Mouse (Mus musculus): ENCODE results near the gene Xdh. TPM values are rescaled to one million over a fixed set of nuclear protein-coding genes. Genes with fewer than 3 reads are reported as not detected.
A peak's percentile ranks its signal among the peaks of the same experiment; 100 is the strongest.

Gene Xdh
- total and polyA plus RNA-seq, 3 experiments = 2.0 to 14.5 TPM; not detected in 1

DNA sequence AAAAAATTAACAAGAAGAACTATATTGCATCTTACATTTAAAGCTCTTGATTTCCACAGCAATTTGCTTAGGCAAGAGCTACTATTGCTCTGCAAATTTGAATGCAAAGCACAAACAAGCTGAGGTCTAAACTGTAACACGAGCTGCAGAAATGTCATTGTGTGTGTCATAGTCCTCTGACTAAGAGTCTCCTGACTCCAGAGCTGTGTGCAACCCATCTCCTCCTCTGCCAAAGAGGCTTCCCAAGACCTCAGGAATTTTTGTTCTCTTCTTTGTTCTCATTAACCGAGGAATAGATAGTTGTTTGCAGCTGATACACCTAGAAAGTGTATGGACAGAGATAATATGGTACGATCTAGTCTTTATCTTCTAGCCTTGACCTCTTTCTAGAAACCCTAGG lies 8.2 kb downstream of the Xdh start:
- Histone ChIP-seq H3K36me3 (ENCODE audit: control insufficient read depth in 1 of 2, insufficient read depth in 2 of 2, low read length in 2 of 2) (peaks cover 0 to 2% of the 10 kb centered on the region in 2 experiments; a peak in 1 of 4 replicates), H3K4me3 (ENCODE audit: control insufficient read depth in 1 of 2, insufficient read depth in 1 of 2, low read depth in 2 of 2, low read length in 2 of 2) (peak overlapping the region in 1 of 2 experiments; percentile 5; a peak in 2 of 4 replicates), H3K27ac (ENCODE audit: control insufficient read depth, low read depth, low read length) (no peak overlapping the region), H3K9ac (ENCODE audit: control insufficient read depth, low read depth, low read length, poor library complexity, severe bottlenecking) (no peak overlapping the region), H3K9me3 (replicated peaks; ENCODE audit: insufficient read depth, low read length) (no peaks in the 10 kb centered on the region), H3K79me2 (ENCODE audit: control insufficient read depth, insufficient read depth, low read length, poor library complexity) (no peaks in the 10 kb centered on the region), H3K4me1 (ENCODE audit: control insufficient read depth in 1 of 2, insufficient read depth in 2 of 2, low read length in 2 of 2) (peaks cover 0 to 3% of the 10 kb centered on the region in 2 experiments; a peak in 1 of 4 replicates), H3K27me3 (ENCODE audit: control insufficient read depth in 1 of 2, insufficient read depth in 2 of 2, low read length in 2 of 2) (0 out of 4 replicates have a peak, but pooled peaks cover 0 to 2% of the 10 kb centered on the region in 2 experiments)
- TF ChIP-seq E2F4 (IDR thresholded peaks at IDR 0.05; ENCODE audit: borderline replicate concordance, low read depth, low read length) (no peak), HCFC1 (IDR thresholded peaks at IDR 0.05; ENCODE audit: low read depth, low read length) (no peak), ZC3H11A (IDR thresholded peaks at IDR 0.05; ENCODE audit: low read depth, low read length) (no peak), MYB (IDR thresholded peaks at IDR 0.05; ENCODE audit: low read depth, low read length) (no peak), JUND (IDR thresholded peaks at IDR 0.05; ENCODE audit: low read depth, low read length) (no peak), UBTF (IDR thresholded peaks at IDR 0.05; ENCODE audit: borderline replicate concordance, insufficient read depth, low read depth, low read length) (no peak)
- no peak for DNase-seq (ENCODE audit: low read depth, low spot score)

DNA sequence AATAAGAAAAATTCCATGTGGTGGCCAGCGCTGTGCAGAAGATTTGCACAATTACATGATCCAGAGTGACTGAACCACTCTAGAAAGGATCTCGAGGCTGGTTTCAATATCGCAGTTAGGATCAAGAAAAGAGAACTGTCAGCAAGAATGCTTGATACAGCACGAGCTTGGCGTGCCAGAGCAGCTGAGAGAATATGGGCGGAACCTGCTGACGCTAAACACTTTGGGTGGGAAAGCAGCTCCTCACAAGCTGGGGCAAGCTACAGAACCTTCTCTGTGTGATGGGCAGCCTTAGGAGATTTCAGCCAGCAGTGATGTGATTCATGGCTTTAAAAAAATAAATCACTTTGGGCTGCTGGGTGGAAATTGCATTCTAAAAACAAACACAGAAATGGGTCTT lies 12.9 kb downstream of the Xdh start:
- TF ChIP-seq UBTF (IDR thresholded peaks at IDR 0.05; ENCODE audit: borderline replicate concordance, insufficient read depth, low read depth, low read length) (no peak), BHLHE40 (IDR thresholded peaks at IDR 0.05; ENCODE audit: borderline replicate concordance, low read depth, low read length) (no peak), POLR2AphosphoS5 (IDR thresholded peaks at IDR 0.05; ENCODE audit: borderline replicate concordance, low read depth, low read length) (no peak), ZKSCAN1 (IDR thresholded peaks at IDR 0.05; ENCODE audit: low read depth, low read length) (no peak), E2F4 (IDR thresholded peaks at IDR 0.05; ENCODE audit: borderline replicate concordance, low read depth, low read length) (no peak), MAX (IDR thresholded peaks at IDR 0.05; ENCODE audit: low read length) (no peak), MAFK (IDR thresholded peaks at IDR 0.05; ENCODE audit: borderline replicate concordance, low read depth, low read length) (no peak), GATA1 (IDR thresholded peaks at IDR 0.05; ENCODE audit: low read depth, low read length) (no peak), ZNF384 (IDR thresholded peaks at IDR 0.05; ENCODE audit: low read depth, low read length) (no peak), USF1 (IDR thresholded peaks at IDR 0.05; ENCODE audit: low read depth, low read length) (no peak), ZC3H11A (IDR thresholded peaks at IDR 0.05; ENCODE audit: low read depth, low read length) (no peak), GABPA (IDR thresholded peaks at IDR 0.05; ENCODE audit: low read depth, low read length) (no peak), TCF12 (IDR thresholded peaks at IDR 0.05; ENCODE audit: low read depth, low read length) (no peak), RCOR1 (IDR thresholded peaks at IDR 0.05; ENCODE audit: low read depth, low read length) (no peak), SMC3 (IDR thresholded peaks at IDR 0.05; ENCODE audit: low read depth, low read length) (no peak), MYC (IDR thresholded peaks at IDR 0.05; ENCODE audit: low read depth, low read length) (no peak), JUND (IDR thresholded peaks at IDR 0.05; ENCODE audit: low read depth, low read length) (no peak), ZMIZ1 (IDR thresholded peaks at IDR 0.05; ENCODE audit: low read depth, low read length) (no peak), MEF2A (IDR thresholded peaks at IDR 0.05; ENCODE audit: extremely low read depth, insufficient replicate concordance, low read depth, low read length, poor library complexity, severe bottlenecking) (no peak), SIN3A (IDR thresholded peaks at IDR 0.05; ENCODE audit: low read length) (no peak)
- Histone ChIP-seq H3K27me3 (ENCODE audit: control insufficient read depth in 1 of 2, insufficient read depth in 2 of 2, low read length in 2 of 2) (peaks cover 0 to 2% of the 10 kb centered on the region in 2 experiments; a peak in 1 of 4 replicates), H3K4me3 (ENCODE audit: control insufficient read depth in 1 of 2, insufficient read depth in 1 of 2, low read depth in 2 of 2, low read length in 2 of 2) (no peak overlapping the region), H3K4me1 (ENCODE audit: control insufficient read depth in 1 of 2, insufficient read depth in 2 of 2, low read length in 2 of 2) (no peaks in the 10 kb centered on the region), H3K27ac (ENCODE audit: control insufficient read depth, low read depth, low read length) (no peak overlapping the region), H3K9ac (ENCODE audit: control insufficient read depth, low read depth, low read length, poor library complexity, severe bottlenecking) (no peak overlapping the region), H3K79me2 (ENCODE audit: control insufficient read depth, insufficient read depth, low read length, poor library complexity) (no peaks in the 10 kb centered on the region), H3K9me3 (replicated peaks; ENCODE audit: insufficient read depth, low read length) (no peaks in the 10 kb centered on the region), H3K36me3 (ENCODE audit: control insufficient read depth in 1 of 2, insufficient read depth in 2 of 2, low read length in 2 of 2) (no peaks in the 10 kb centered on the region)
- no peak for DNase-seq (ENCODE audit: low read depth, low spot score)
